Mouse (Mus musculus): ENCODE data around the gene Mafk. TPM values are rescaled to one million over a fixed set of nuclear protein-coding genes. Genes with fewer than 3 reads are reported as not detected.

The Mafk gene
- polyA plus RNA-seq, 1 experiment: 43.9 TPM

DNA sequence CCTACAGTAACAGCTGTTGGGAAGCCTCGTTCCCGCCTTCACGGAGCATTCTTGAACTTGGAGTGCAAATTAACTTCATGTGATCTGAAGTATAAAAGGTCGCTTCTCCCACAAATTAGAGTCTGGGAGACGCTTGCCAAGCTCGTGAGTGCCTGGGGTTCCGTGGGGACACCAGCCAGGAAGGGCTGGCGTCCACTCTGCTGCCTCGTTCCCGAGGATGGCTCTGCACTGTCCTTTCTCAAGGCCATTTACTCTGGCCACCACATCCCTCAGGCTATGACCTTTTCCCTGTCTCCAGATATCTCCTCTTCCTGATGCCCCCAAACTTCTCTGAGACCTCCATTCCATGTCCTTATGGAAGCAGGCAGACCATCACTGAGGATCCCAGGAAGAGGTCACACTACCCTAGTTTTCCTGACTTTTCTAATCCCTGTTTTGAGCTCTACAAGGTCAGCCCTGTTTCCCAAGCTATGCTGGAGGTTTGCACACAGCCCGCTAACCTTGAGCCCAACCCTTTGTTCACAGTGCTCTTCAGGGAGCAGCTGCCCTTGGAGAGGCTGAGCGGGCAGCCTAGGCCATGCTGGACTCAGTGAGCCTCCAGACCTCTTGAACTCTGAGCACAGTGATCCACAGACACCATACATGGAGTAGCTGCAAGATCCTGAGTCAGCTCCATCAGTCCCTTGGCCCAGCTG, 58.5 kb downstream of the Mafk start:
- no peaks in the 10 kb centered on the region for H3K27me3 ChIP-seq (ENCODE audit: control insufficient read depth, insufficient read depth, low read length)
- no peaks in the 10 kb centered on the region; the same call in 1 of the 2 replicates for H3K4me1 ChIP-seq (replicated peaks; ENCODE audit: control insufficient read depth, insufficient read depth, low read length)
- no peak for DNase-seq
- H3K4me3 ChIP-seq (ENCODE audit: control insufficient read depth, insufficient read depth, low read length): no peak overlapping the region
- WGBS: 92% methylated on average over 12 of the region's 12 CpGs
- no peak for TF ChIP-seq POLR2A (IDR thresholded peaks at IDR 0.05; ENCODE audit: control insufficient read depth, extremely low read depth, insufficient read depth, low read length, poor library complexity)
- no peaks in the 10 kb centered on the region for H3K36me3 ChIP-seq (ENCODE audit: control insufficient read depth, insufficient read depth, low read length)
- H3K27ac ChIP-seq (ENCODE audit: control insufficient read depth, insufficient read depth, low read length): no peak overlapping the region

Other genes with a start within 250 kb of the Mafk start
- 0.24 and 0.26 TPM in 2 replicates for gene Uncx, start 248.0 kb upstream of the Mafk start, polyA plus RNA-seq (2012; rRNA removed)
- 6.3 and 6.7 TPM in 2 replicates for gene Micall2, start 55.2 kb upstream of the Mafk start, polyA plus RNA-seq (2012; rRNA removed)
- gene Ints1, start 15.8 kb upstream of the Mafk start, polyA plus RNA-seq (2012; rRNA removed): 214 and 251 TPM in 2 replicates
- 6.1 and 7.6 TPM in 2 replicates for gene Tmem184a, start 28.4 kb downstream of the Mafk start, polyA plus RNA-seq (2012; rRNA removed)
- gene Gm26938, start 34.9 kb downstream of the Mafk start, polyA plus RNA-seq (2012; rRNA removed): not detected in 2 replicates
- gene Psmg3, start 35.4 kb downstream of the Mafk start, polyA plus RNA-seq (2012; rRNA removed): 43.9 and 51.6 TPM in 2 replicates
- 0.77 and 0.96 TPM in 2 replicates for gene Elfn1, start 116.4 kb downstream of the Mafk start, polyA plus RNA-seq (2012; rRNA removed)

All from thymus, adult 2 months (tissue).